Mouse (Mus musculus): ENCODE results near the gene Rad51b. TPM values are rescaled to one million over a fixed set of nuclear protein-coding genes. Genes with fewer than 3 reads are reported as not detected.

Rad51b gene
- total RNA-seq, 4 experiments from 2014 or later, result 0.17 to 0.34 TPM; not detected in 2

GRCm38 (mm10) chr12:79854507-79854906 is 557.4 kb downstream of the Rad51b start:
- no peak for DNase-seq (ENCODE audit: low spot score in 2 of 2)

GRCm38 (mm10) chr12:79856116-79856909 is 559.2 kb downstream of the Rad51b start:
- no peak for DNase-seq (ENCODE audit: low spot score in 2 of 2)

DNA sequence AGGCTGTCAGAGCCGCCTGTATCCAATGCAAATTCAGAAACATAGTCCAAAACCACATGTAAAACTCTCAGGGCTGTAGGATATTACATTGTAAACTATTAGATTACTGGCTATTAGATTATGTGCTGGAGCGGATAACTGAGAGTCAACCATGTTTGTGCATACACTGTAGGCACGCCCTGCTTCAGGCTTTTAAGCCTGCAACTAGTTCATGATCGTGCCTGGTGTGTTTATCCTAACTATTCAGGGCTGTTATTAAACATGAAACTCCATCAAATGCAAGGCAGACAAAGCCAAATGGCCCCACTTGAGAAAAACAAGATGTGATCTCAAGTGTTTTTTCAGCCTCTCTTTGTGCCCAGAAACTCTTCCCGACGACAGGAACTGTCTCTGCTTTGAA is 560.6 kb downstream of the Rad51b start:
- DNase-seq (ENCODE audit: low spot score in 2 of 2), result no peak

DNA sequence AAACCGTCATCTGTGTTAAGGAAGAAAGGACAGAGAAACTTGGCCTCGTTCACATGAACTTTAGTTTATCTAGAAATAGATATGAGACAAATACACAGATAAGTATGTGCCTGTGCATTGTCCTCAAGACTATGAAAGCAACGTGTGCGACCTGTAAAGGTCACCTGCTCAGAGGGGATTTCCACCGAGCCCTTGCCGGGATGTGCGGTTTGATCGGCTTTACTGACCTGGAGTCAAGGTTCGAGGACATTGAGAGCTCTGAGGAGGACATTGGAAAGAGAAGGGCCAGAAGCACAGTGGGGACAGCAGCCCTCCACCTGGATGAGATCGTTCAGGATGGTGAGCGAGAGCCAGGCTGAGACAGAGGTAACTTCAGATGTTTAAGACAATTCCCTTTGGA is 561.3 kb downstream of the Rad51b start:
- DNase-seq (ENCODE audit: low spot score in 2 of 2), result no peak

- no peak for DNase-seq (ENCODE audit: low spot score in 2 of 2)
Measured at GRCm38 (mm10) chr12:79859354-79860247, 562.5 kb downstream of the Rad51b start.

GRCm38 (mm10) chr12:79860248-79860555 is 563.1 kb downstream of the Rad51b start:
- DNase-seq (ENCODE audit: low spot score in 2 of 2), result no peak

Other genes starting within 250 kb of the Rad51b start
- gene Pigh, start 207.6 kb upstream of the Rad51b start, total RNA-seq (2022), result 10 to 100 TPM in 3 of 4 experiments, 1 to 10 TPM in 1; 9.9 to 12.7 (median 11.0) TPM
- gene Arg2, start 166.5 kb upstream of the Rad51b start, total RNA-seq (2022), result 1 to 10 TPM; 3.5 to 4.9 (median 3.8) TPM
- 100 to 1,000 TPM; 161 to 184 (median 167) TPM for gene Vti1b, start 124.6 kb upstream of the Rad51b start, total RNA-seq (2022)
- gene Rdh11, start 105.0 kb upstream of the Rad51b start, total RNA-seq (2022), result 10 to 100 TPM; 18.5 to 23.9 (median 22.2) TPM
- gene Rdh12, start 88.4 kb upstream of the Rad51b start, total RNA-seq (2022), result 1 to 10 TPM; 2.5 to 3.4 (median 3.2) TPM
- 10 to 100 TPM; 33.1 to 45.2 (median 38.6) TPM for gene Zfyve26, start 978 bp upstream of the Rad51b start, total RNA-seq (2022)